Mouse (Mus musculus) CH12.LX (cell line): ENCODE data around the gene 3300002I08Rik.
"Not testable (repeated sequence)": the region's sequence is repeated elsewhere in the genome, so short reads cannot be mapped to it uniquely, and the experiment has no call there.

Experiments used
- CHD2 ChIP-seq: IDR thresholded peaks from 2 replicates; pipeline ENCODE4 v1.6.1; 2011; ENCODE audit warnings: low read length, improper control_type of control experiment
- CTCF ChIP-seq, 2 experiments: IDR thresholded peaks in 1 of 2; conservative IDR thresholded peaks in 1 of 2; 2 replicates each; pipeline ENCODE4 v1.5.1; 2011 to 2012; ENCODE audit warnings: low read depth in 2 of 2, low read length in 2 of 2, improper control_type of control experiment in 1 of 2, inconsistent platforms in 1 of 2, mild to moderate bottlenecking in 1 of 2, moderate library complexity in 1 of 2
- EP300 ChIP-seq: IDR thresholded peaks from 2 replicates; pipeline ENCODE4 v1.6.1; 2011; ENCODE audit warnings: low read length, improper control_type of control experiment
- HCFC1 ChIP-seq: IDR thresholded peaks from 2 replicates; pipeline ENCODE4 v1.6.1; 2012; ENCODE audit warnings: low read depth, mild to moderate bottlenecking, inconsistent platforms, low read length, improper control_type of control experiment
- MAX ChIP-seq: IDR thresholded peaks from 2 replicates; pipeline ENCODE4 v1.6.1; 2011; ENCODE audit warnings: low read length, improper control_type of control experiment
- MYC ChIP-seq: IDR thresholded peaks from 2 replicates; pipeline ENCODE4 v1.6.1; 2011; ENCODE audit warnings: low read depth, mild to moderate bottlenecking, improper control_type of control experiment, low read length
- NELFE ChIP-seq: IDR thresholded peaks from 2 replicates; pipeline ENCODE4 v1.6.1; 2011; ENCODE audit warnings: low read depth, low read length, improper control_type of control experiment
- NRF1 ChIP-seq: IDR thresholded peaks from 2 replicates; pipeline ENCODE4 v1.6.1; 2014; ENCODE audit warnings: low read depth, mild to moderate bottlenecking, inconsistent platforms, low read length, improper control_type of control experiment, moderate library complexity
- POLR2A ChIP-seq: IDR thresholded peaks from 2 replicates; pipeline ENCODE4 v1.6.1; 2011; ENCODE audit warnings: low read depth, mild to moderate bottlenecking, improper control_type of control experiment, low read length
- SMC3 ChIP-seq: IDR thresholded peaks from 2 replicates; pipeline ENCODE4 v1.6.1; 2011; ENCODE audit warnings: low read depth, low read length, improper control_type of control experiment
- TCF12 ChIP-seq: IDR thresholded peaks from 2 replicates; pipeline ENCODE4 v1.6.1; 2014; ENCODE audit warnings: low read depth, mild to moderate bottlenecking, inconsistent platforms, low read length, improper control_type of control experiment
- USF2 ChIP-seq: conservative IDR thresholded peaks from 2 replicates; pipeline ENCODE4 v1.6.1; 2011; ENCODE audit warnings: low read depth, low read length, improper control_type of control experiment
- ZKSCAN1 ChIP-seq: IDR thresholded peaks from 2 replicates; pipeline ENCODE4 v1.6.1; 2012; ENCODE audit warnings: low read depth, inconsistent platforms, low read length, improper control_type of control experiment, borderline replicate concordance

DNA sequence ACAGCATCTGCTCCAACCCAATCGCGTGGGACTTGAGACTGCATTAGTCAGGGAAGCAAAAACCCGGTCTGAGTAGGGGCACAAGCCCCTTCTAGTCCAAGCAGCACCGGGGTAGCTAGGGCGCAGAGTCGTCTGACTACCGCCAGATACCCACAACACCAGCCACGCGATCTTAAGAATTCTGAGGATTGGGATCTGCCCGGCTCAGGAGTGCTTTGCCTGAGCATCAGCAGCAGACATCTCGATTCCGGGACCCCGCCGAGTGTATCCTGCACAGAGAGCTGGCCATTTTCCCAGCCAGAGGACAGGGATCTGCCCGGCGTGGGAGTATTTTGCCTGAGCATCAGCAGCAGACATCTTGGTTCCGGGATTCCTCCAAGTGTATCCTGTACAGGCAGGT is 49.6 kb upstream of the 3300002I08Rik start:
- not testable (repeated sequence) for TF ChIP-seq USF2; NELFE; EP300; POLR2A; MAX; TCF12; HCFC1; CTCF (conservative IDR thresholded peaks at IDR 0.05 in 1 of 2, IDR thresholded peaks at IDR 0.05 in 1 of 2; ENCODE audit: low read depth in 2 of 2, low read length in 2 of 2); CHD2; ZKSCAN1; MYC; NRF1; SMC3
